Mouse (Mus musculus) right cerebral cortex, postnatal 25 days (tissue): ENCODE results near the gene Epb41.

Experiments
- DNase-seq: peaks from one replicate; pipeline ENCODE4 v3.0.0; 2022

The Epb41 gene

GRCm38 (mm10) chr4:132043726-132044125 is 31.4 kb downstream of the Epb41 start:
- DNase-seq: no peak

- no peak for DNase-seq
Observed at GRCm38 (mm10) chr4:132041471-132042332, 33.4 kb downstream of the Epb41 start.

GRCm38 (mm10) chr4:132039975-132040645 is 35.0 kb downstream of the Epb41 start:
- no peak for DNase-seq

GRCm38 (mm10) chr4:132039521-132039920 is 35.6 kb downstream of the Epb41 start:
- DNase-seq: no peak

- no peak for DNase-seq
Observed at GRCm38 (mm10) chr4:132038809-132039208, 36.3 kb downstream of the Epb41 start.

GRCm38 (mm10) chr4:132037991-132038390 is 37.1 kb downstream of the Epb41 start:
- no peak for DNase-seq

GRCm38 (mm10) chr4:132037137-132037536 is 38.0 kb downstream of the Epb41 start:
- no peak for DNase-seq

GRCm38 (mm10) chr4:132034242-132034641 is 40.9 kb downstream of the Epb41 start:
- no peak for DNase-seq

GRCm38 (mm10) chr4:132033183-132033582 is 41.9 kb downstream of the Epb41 start:
- no peak for DNase-seq

- no peak for DNase-seq
Observed at GRCm38 (mm10) chr4:132029851-132030741, 45.0 kb downstream of the Epb41 start.

GRCm38 (mm10) chr4:132027806-132028205 is 47.3 kb downstream of the Epb41 start:
- no peak for DNase-seq

GRCm38 (mm10) chr4:132027167-132027566 is 48.0 kb downstream of the Epb41 start:
- no peak for DNase-seq

- DNase-seq: no peak
Observed at GRCm38 (mm10) chr4:132025738-132026527, 49.2 kb downstream of the Epb41 start.

GRCm38 (mm10) chr4:132025264-132025663 is 49.9 kb downstream of the Epb41 start:
- no peak for DNase-seq

GRCm38 (mm10) chr4:132023816-132024215 is 51.3 kb downstream of the Epb41 start:
- no peak for DNase-seq

GRCm38 (mm10) chr4:132022639-132023038 is 52.5 kb downstream of the Epb41 start:
- no peak for DNase-seq

- no peak for DNase-seq
Observed at GRCm38 (mm10) chr4:132021883-132022282, 53.2 kb downstream of the Epb41 start.

- no peak for DNase-seq
Observed at GRCm38 (mm10) chr4:132018547-132018946, 56.6 kb downstream of the Epb41 start.

- no peak for DNase-seq
Observed at GRCm38 (mm10) chr4:132015374-132015773, 59.7 kb downstream of the Epb41 start.

GRCm38 (mm10) chr4:132011619-132012018 is 63.5 kb downstream of the Epb41 start:
- DNase-seq: no peak

GRCm38 (mm10) chr4:132010416-132010815 is 64.7 kb downstream of the Epb41 start:
- DNase-seq: no peak

- DNase-seq: no peak
Observed at GRCm38 (mm10) chr4:132008191-132008590, 66.9 kb downstream of the Epb41 start.
